Mouse (Mus musculus) heart, adult 2 months (tissue): ENCODE results near the gene Olfml2b.
A peak's percentile ranks its signal among the peaks of the same experiment; 100 is the strongest.

Experiments used
- CTCF ChIP-seq: fragments of 200-600 bp; IDR thresholded peaks from 2 replicates; pipeline ENCODE4 v1.8.1; 2022; ENCODE audit warnings: antibody characterized with exemption, mild to moderate bottlenecking, moderate library complexity
- EP300 ChIP-seq: fragments of 200-500 bp; IDR thresholded peaks from 2 replicates; pipeline ENCODE4 v1.6.1; 2011; ENCODE audit warnings: low read depth, low read length, control low read depth; ENCODE audit not compliant: insufficient read depth

- peak; percentile 29; the same call in 1 of the 2 replicates for TF ChIP-seq EP300
- TF ChIP-seq CTCF = no peak
These were observed 11.1 kb downstream of the Olfml2b start for GRCm38 (mm10) chr1:170655280-170655917.
